Mouse (Mus musculus) midbrain, embryonic 16.5 days (tissue): ENCODE results near the gene Tbc1d2. TPM values are rescaled to one million over a fixed set of nuclear protein-coding genes. Genes with fewer than 3 reads are reported as not detected.

Source experiments
- ATAC-seq: fragments of 200-750 bp; cut with Nextera tagmentation; 2 replicates; pipeline ENCODE4 v1.8.0; 2017; ENCODE audit warnings: moderate TSS enrichment
- H3K27ac ChIP-seq: fragments of 300-500 bp; sonication (generic); 2 replicates; pipeline ENCODE4 v1.5.1; 2014; ENCODE audit warnings: mild to moderate bottlenecking, low read length, mixed read lengths
- H3K27me3 ChIP-seq: fragments of 300-500 bp; sonication (generic); 2 replicates; pipeline ENCODE4 v1.6.1; 2014; ENCODE audit warnings: low read depth, low read length, mixed read lengths; ENCODE audit not compliant: control insufficient read depth, insufficient read depth
- H3K36me3 ChIP-seq: fragments of 300-500 bp; sonication (generic); 2 replicates; pipeline ENCODE4 v1.6.1; 2014; ENCODE audit warnings: mild to moderate bottlenecking, low read length, moderate library complexity, mixed read lengths; ENCODE audit not compliant: control insufficient read depth, insufficient read depth
- H3K4me1 ChIP-seq: fragments of 300-500 bp; sonication (generic); 2 replicates; pipeline ENCODE4 v1.6.1; 2014; ENCODE audit warnings: mild to moderate bottlenecking, low read length, mixed read lengths; ENCODE audit not compliant: control insufficient read depth, insufficient read depth
- H3K4me2 ChIP-seq: fragments of 300-500 bp; sonication (generic); 2 replicates; pipeline ENCODE4 v1.6.1; 2014; ENCODE audit warnings: mild to moderate bottlenecking, low read length, mixed read lengths
- H3K4me3 ChIP-seq: fragments of 300-500 bp; sonication (generic); 2 replicates; pipeline ENCODE4 v1.5.1; 2014; ENCODE audit warnings: low read depth, mild to moderate bottlenecking, low read length, moderate library complexity, mixed read lengths
- H3K9ac ChIP-seq: fragments of 300-500 bp; sonication (generic); 2 replicates; pipeline ENCODE4 v1.6.1; 2014; ENCODE audit warnings: low read depth, low read length, mixed read lengths
- H3K9me3 ChIP-seq: fragments of 300-500 bp; sonication (generic); replicated peaks from 2 replicates; pipeline ENCODE4 v1.6.1; 2014; ENCODE audit warnings: mild to moderate bottlenecking, low read length, mixed read lengths; ENCODE audit not compliant: control insufficient read depth, poor library complexity, severe bottlenecking
- WGBS: fragments of 180-500 bp; shearing (Covaris S2); extraction: QIAGEN DNeasy Blood & Tissue Kit; methylation state at CpG from one replicate; pipeline ENCODE4 v1.1.7; 2014; 5-methylcytosine and 5-hydroxymethylcytosine counted together
- polyA plus RNA-seq: library from polyadenylated mRNA; unstranded; fragments of >200 nt; fragmentation: Nextera tagmentation; extraction: Ambion mirVana; gene quantifications from 2 replicates; pipeline ENCODE4 v1.2.1, GENCODE M21; 2015

Gene Tbc1d2
- polyA plus RNA-seq, 1 experiment from 2014 or later = 0.65 TPM

- WGBS = 65% methylated on average over 11 of the region's 11 CpGs
- Histone ChIP-seq H3K4me1 (no peaks in the 10 kb centered on the region), H3K27ac (no peak overlapping the region), H3K27me3 (no peaks in the 10 kb centered on the region; the same call in 1 of the 2 replicates), H3K9ac (no peak overlapping the region), H3K36me3 (no peaks in the 10 kb centered on the region), H3K4me3 (no peak overlapping the region), H3K4me2 (no peak overlapping the region), H3K9me3 (no peaks in the 10 kb centered on the region)
- no peak for ATAC-seq
Observed at GRCm38 (mm10) chr4:46618196-46618817, 31.7 kb downstream of the Tbc1d2 start.

- no peaks in the 10 kb centered on the region for H3K4me1 ChIP-seq
- ATAC-seq = no peak; the same call in 1 of the 2 replicates
- 75% methylated on average over 6 of the region's 6 CpGs for WGBS
- no peak overlapping the region for H3K27ac ChIP-seq
- no peaks in the 10 kb centered on the region for H3K9me3 ChIP-seq
- no peaks in the 10 kb centered on the region for H3K36me3 ChIP-seq
- H3K4me3 ChIP-seq = no peak overlapping the region
- H3K27me3 ChIP-seq = no peaks in the 10 kb centered on the region; the same call in 1 of the 2 replicates
- H3K4me2 ChIP-seq = no peak overlapping the region
- H3K9ac ChIP-seq = no peak overlapping the region
Observed at GRCm38 (mm10) chr4:46617408-46617807, 32.6 kb downstream of the Tbc1d2 start.

GRCm38 (mm10) chr4:46614641-46615040, 35.4 kb downstream of the Tbc1d2 start:
- WGBS = 75% methylated on average over 9 of the region's 9 CpGs
- no peak for ATAC-seq

GRCm38 (mm10) chr4:46613618-46614017, 36.4 kb downstream of the Tbc1d2 start:
- no peaks in the 10 kb centered on the region for H3K9me3 ChIP-seq
- H3K27ac ChIP-seq = no peak overlapping the region
- H3K4me1 ChIP-seq = no peaks in the 10 kb centered on the region
- H3K4me2 ChIP-seq = no peak overlapping the region
- H3K27me3 ChIP-seq = peaks cover 3% of the 10 kb centered on the region; the same call in 1 of the 2 replicates
- no peak overlapping the region for H3K4me3 ChIP-seq
- no peak for ATAC-seq
- H3K36me3 ChIP-seq = no peaks in the 10 kb centered on the region
- no peak overlapping the region for H3K9ac ChIP-seq
- 77% methylated on average over 12 of the region's 12 CpGs for WGBS

More at GRCm38 (mm10) chr4:46614641-46615040, 35.4 kb downstream of the Tbc1d2 start:
- no peak overlapping the region for H3K9ac ChIP-seq
- H3K4me2 ChIP-seq = no peak overlapping the region
- no peak overlapping the region for H3K27ac ChIP-seq
- no peaks in the 10 kb centered on the region for H3K4me1 ChIP-seq
- H3K36me3 ChIP-seq = no peaks in the 10 kb centered on the region
- H3K4me3 ChIP-seq = no peak overlapping the region
- no peaks in the 10 kb centered on the region for H3K9me3 ChIP-seq
- peaks cover 3% of the 10 kb centered on the region; the same call in 1 of the 2 replicates for H3K27me3 ChIP-seq

- Histone ChIP-seq H3K27ac (no peak overlapping the region), H3K4me2 (no peak overlapping the region), H3K27me3 (peaks cover 3% of the 10 kb centered on the region; the same call in 1 of the 2 replicates), H3K9ac (no peak overlapping the region), H3K9me3 (no peaks in the 10 kb centered on the region), H3K4me3 (no peak overlapping the region), H3K36me3 (no peaks in the 10 kb centered on the region), H3K4me1 (no peaks in the 10 kb centered on the region)
- peak; percentile 34 for ATAC-seq
- under 1% methylated on average over 4 of the region's 4 CpGs for WGBS
Observed at GRCm38 (mm10) chr4:46611181-46611580, 38.8 kb downstream of the Tbc1d2 start.

- Histone ChIP-seq H3K4me3 (no peak overlapping the region), H3K9ac (no peak overlapping the region), H3K27ac (no peak overlapping the region), H3K9me3 (no peaks in the 10 kb centered on the region), H3K27me3 (0 out of 2 replicates have a peak, but pooled peaks cover 3% of the 10 kb centered on the region), H3K36me3 (no peaks in the 10 kb centered on the region), H3K4me1 (no peaks in the 10 kb centered on the region), H3K4me2 (no peak overlapping the region)
- ATAC-seq = no peak
- 65% methylated on average over 3 of the region's 3 CpGs for WGBS
Observed at GRCm38 (mm10) chr4:46607601-46608000, 42.4 kb downstream of the Tbc1d2 start.

GRCm38 (mm10) chr4:46605451-46605850, 44.6 kb downstream of the Tbc1d2 start:
- no peak overlapping the region for H3K4me2 ChIP-seq
- H3K27ac ChIP-seq = no peak overlapping the region
- peaks cover 3% of the 10 kb centered on the region; the same call in 1 of the 2 replicates for H3K27me3 ChIP-seq
- no peaks in the 10 kb centered on the region for H3K9me3 ChIP-seq
- no peaks in the 10 kb centered on the region for H3K36me3 ChIP-seq
- H3K4me3 ChIP-seq = no peak overlapping the region
- ATAC-seq = no peak
- WGBS = 62% methylated on average over 11 of the region's 11 CpGs
- H3K4me1 ChIP-seq = peaks cover 5% of the 10 kb centered on the region
- H3K9ac ChIP-seq = no peak overlapping the region

- no peak overlapping the region for H3K4me3 ChIP-seq
- no peak overlapping the region for H3K9ac ChIP-seq
- no peaks in the 10 kb centered on the region for H3K36me3 ChIP-seq
- no peak overlapping the region for H3K4me2 ChIP-seq
- no peaks in the 10 kb centered on the region for H3K9me3 ChIP-seq
- H3K27me3 ChIP-seq = peaks cover 4% of the 10 kb centered on the region; the same call in 1 of the 2 replicates
- no peak overlapping the region for H3K27ac ChIP-seq
- WGBS = 59% methylated on average over 7 of the region's 7 CpGs
- ATAC-seq = no peak
- H3K4me1 ChIP-seq = peaks cover 8% of the 10 kb centered on the region
Observed at GRCm38 (mm10) chr4:46602704-46603103, 47.3 kb downstream of the Tbc1d2 start.

- H3K4me2 ChIP-seq = peak within 1 kb of the TSS; percentile 81
- no peaks in the 10 kb centered on the region for H3K36me3 ChIP-seq
- H3K4me1 ChIP-seq = peaks cover 8% of the 10 kb centered on the region
- H3K9me3 ChIP-seq = no peaks in the 10 kb centered on the region
- H3K9ac ChIP-seq = peak within 1 kb of the TSS; percentile 90
- under 1% methylated on average over 49 of the region's 66 CpGs for WGBS
- H3K27ac ChIP-seq = peak within 1 kb of the TSS; percentile 42; the same call in 1 of the 2 replicates
- peak; percentile 79 for ATAC-seq
- H3K27me3 ChIP-seq = peaks cover 4% of the 10 kb centered on the region; the same call in 1 of the 2 replicates
- H3K4me3 ChIP-seq = peak within 1 kb of the TSS; percentile 83
Observed at GRCm38 (mm10) chr4:46601844-46602423, 48.1 kb downstream of the Tbc1d2 start, which contains the start of gene Coro2a. TSS of gene Coro2a (minus strand) at chr4:46602202.
